Mouse (Mus musculus): ENCODE results near the gene Ttc16. TPM values are rescaled to one million over a fixed set of nuclear protein-coding genes. Genes with fewer than 3 reads are reported as not detected.

Gene Ttc16
- polyA plus RNA-seq (2014; fragmentation: Illumina TruSeq; extraction: RNeasy Lipid Tissue Mini Kit (QIAGEN cat#74804); ENCODE audit: low read depth, low replicate concordance) = 21.5 TPM

DNA sequence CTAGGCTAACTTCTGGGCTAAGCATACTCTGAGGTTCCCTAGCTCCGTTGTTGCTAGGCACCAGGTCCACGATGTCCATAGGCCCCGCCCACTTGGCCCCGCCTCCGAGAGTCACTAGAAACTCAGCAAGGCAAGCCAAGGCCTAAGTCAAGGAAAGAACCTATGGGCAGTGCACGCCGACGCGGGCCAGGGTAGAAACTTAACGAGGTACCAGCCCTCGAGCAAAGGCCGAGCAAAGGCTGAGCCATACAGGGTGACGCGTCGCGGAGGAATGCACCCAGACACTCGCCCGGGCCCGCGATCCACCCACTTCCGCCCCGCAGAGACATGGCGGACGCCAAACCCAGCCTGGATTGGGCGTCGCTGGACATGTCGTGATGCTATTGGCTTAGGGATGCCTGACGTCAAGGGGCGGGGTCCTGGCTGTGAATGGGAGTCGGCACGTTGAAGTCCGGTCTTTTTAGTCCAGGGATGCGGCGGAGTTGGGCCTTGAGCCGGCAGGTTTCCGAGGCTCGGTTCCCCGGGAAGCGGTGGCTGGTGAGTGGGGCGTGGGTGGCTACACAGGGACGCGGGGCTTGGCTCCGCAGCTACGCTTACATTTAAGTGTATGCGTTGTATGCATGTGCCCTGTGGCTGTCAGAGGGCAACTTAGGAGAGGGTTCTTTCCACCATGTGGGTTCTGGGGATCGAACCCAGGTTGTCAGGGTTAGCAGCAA is at the start of gene Ttc16, which contains the start of gene Ptrh1:
Ttc16 (minus strand) TSS at position 275 of the 716 bp plus-strand sequence.
Ptrh1 (plus strand) TSS at position 428 of the 716 bp plus-strand sequence.

DNA sequence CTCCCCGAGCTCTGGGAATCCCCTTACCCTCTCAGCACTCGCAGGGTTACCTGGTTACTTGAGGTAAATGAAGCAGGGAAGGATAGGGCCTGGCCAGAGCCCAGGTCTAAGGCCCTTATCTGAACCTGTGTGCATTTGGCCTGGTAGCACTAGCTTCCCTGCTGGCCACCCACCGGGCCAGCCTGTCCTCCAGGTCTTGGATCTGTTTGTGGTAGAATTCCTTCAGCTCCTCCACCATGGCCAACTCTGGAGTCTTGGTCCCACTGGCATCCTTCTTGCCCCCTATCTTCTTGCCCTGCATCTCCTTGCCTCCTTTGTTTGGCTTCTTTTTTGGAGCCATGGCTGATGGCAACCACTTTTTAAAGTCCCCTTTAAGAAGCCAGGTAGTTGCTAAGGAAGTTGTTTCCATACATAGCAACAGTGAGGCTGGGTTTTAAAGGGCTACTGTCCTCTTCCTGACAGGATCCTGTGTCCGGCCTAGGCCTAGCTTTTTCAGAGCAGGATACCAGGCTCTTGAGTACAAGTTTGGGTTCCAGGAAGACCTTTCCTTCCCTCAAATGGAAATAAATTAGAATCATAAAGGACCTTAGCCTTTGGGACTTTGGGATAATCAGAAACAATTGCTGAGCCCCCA is 8.7 kb upstream of the Ttc16 start, which contains the start of gene Cfap157:
Cfap157 (minus strand) TSS at position 381 of the 634 bp plus-strand sequence.

DNA sequence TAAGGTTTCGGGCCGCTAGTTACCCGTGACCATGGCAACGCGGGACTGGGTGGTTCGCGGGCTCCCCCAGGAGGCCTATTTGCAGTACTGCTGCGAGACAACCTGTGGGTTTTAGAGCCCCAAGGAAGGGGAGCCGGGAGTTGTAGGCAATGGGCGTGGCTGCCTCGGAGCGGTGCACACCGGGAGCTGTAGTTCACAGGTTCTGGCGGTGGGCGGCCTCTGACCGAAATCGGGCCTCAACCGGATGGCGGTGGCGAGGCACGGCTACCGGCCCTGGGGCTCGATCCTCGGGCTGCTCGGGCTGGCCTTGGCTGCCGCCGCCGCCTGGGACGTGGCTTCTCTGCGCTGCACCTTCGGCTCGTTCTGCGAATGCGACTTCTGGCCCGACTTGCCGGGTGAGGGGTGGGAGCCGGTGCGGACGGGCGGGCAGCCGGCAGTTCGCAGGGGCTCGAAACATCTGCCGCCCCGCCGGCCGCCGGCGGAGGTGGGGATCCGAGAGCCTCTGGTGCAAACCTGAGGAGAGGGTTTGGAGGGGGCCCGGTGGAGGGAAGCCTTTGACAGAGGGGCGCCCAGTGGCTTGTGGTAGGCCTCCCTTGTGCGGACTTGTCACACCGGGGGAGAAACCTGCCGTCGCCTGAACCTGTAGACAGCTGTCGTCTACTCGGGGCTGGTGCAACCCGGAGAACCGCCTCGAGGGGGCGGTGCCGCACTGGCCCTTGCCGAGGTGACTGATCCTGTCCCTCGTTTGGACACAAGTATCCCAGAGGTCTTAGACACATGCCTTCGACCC is 18.2 kb downstream of the Ttc16 start, which contains the start of gene Tor2a:
Tor2a (plus strand) TSS at position 179 of the 790 bp plus-strand sequence.

DNA sequence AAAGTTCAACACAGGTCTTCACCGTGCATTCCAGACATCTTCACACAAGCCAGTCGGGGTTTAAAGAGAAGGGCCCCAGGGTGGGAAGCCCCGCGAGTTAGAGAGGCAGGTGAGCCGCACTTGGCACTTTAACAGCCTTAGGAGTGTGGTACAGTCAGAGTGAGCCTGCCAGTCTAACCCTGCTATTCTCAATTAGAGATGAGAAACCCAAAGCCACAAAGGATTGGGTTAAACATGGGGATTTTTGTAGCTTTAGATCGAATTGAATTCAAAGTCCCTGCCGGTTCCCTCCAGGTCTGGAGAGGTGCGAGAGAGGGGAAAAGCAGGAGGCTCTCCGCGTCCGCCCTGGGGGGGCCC is 34.5 kb downstream of the Ttc16 start, which contains the start of gene 6330409D20Rik:
6330409D20Rik (minus strand) TSS at position 101 of the 357 bp plus-strand sequence.

DNA sequence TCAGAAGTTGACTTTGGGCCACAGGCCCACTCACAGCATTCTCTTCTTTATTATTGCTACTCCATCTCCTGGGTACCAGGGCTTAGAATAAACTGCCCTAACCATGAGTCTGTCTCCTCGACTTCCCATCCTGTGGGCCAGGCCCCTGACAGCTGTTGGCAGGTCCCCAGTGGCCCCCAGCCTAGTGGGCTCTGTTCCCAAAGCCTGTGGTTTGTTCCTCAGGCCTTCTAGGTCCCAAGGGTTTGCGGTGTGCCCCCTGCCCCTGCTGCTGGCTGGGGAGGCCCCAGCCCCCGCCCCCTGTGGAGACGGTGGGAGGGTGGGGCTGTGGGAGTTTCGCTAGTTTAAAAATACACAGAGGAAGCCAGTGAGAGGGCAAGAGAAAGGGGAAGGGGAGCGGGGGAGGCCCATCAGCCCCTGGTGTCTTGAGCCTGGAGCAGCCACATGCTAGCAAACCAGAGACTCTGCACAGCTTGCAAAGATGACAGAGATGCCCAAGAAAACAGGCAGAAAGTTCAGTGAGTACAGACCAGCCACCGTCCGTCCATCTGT is 54.7 kb downstream of the Ttc16 start, which contains the start of gene Sh2d3c:
Sh2d3c (plus strand) TSS at position 375 of the 549 bp plus-strand sequence.

DNA sequence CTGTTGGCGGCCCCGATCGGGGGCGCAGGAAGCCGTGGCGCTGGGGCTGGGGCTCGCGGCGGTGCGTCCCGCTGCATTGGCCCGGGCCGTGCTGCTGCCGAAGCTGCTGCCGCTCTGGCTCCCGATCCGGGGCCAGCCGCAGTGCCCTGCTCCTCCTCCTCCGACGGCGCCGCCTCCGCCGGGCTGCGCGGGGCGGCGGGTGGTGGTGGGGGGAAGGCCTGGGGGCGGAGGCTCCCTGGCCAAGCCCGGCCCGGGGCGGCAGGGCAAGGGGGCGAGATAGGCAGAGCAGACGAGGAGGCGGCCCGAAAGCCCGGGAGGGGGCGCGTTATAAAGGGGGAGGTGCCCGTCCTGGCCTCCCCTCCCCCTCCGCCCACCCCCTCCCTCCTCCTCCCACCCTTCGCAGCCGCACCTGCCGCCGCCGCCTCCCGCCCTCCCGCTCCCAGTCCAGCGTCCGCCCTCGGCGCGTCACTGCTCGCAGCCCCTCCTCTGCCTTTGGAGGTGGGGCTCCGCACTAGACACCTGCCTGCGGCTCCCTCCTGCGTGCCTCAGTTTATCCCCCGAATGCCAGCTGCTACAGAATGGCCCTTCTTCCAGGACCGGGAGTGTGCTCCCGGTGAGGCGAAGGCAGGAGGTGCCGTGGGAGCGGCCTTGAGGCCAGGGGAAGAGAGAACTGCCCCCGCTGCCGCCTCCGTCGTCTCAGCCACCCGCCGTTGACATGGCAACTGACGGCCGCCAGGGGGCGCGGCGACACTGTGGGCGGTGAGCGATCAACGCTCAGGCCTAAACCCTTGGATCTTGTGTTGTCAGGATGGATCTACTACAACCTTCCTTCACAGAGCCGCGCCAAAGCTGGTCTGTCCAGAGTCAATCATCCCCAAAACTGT is 62.3 kb downstream of the Ttc16 start, which contains the start of gene Cdk9:
Cdk9 (minus strand) TSS at position 143 of the 884 bp plus-strand sequence.

Other genes starting within 250 kb of the Ttc16 start
- 6.6 TPM for gene Fam102a, start 240.3 kb downstream of the Ttc16 start, polyA plus RNA-seq (2014; fragmentation: Illumina TruSeq; extraction: RNeasy Lipid Tissue Mini Kit (QIAGEN cat#74804); ENCODE audit: low read depth, low replicate concordance)
- 4.2 TPM for gene Dpm2, start 204.8 kb downstream of the Ttc16 start, polyA plus RNA-seq (2014; fragmentation: Illumina TruSeq; extraction: RNeasy Lipid Tissue Mini Kit (QIAGEN cat#74804); ENCODE audit: low read depth, low replicate concordance)
- 0.97 TPM for gene Pip5kl1, start 200.8 kb downstream of the Ttc16 start, polyA plus RNA-seq (2014; fragmentation: Illumina TruSeq; extraction: RNeasy Lipid Tissue Mini Kit (QIAGEN cat#74804); ENCODE audit: low read depth, low replicate concordance)
- gene 9430097D07Rik, start 199.9 kb downstream of the Ttc16 start, polyA plus RNA-seq (2014; fragmentation: Illumina TruSeq; extraction: RNeasy Lipid Tissue Mini Kit (QIAGEN cat#74804); ENCODE audit: low read depth, low replicate concordance) = 1.1 TPM
- 0.25 TPM for gene St6galnac4, start 188.5 kb downstream of the Ttc16 start, polyA plus RNA-seq (2014; fragmentation: Illumina TruSeq; extraction: RNeasy Lipid Tissue Mini Kit (QIAGEN cat#74804); ENCODE audit: low read depth, low replicate concordance)
- 2.9 TPM for gene St6galnac6, start 175.9 kb downstream of the Ttc16 start, polyA plus RNA-seq (2014; fragmentation: Illumina TruSeq; extraction: RNeasy Lipid Tissue Mini Kit (QIAGEN cat#74804); ENCODE audit: low read depth, low replicate concordance)
- 16.6 TPM for gene Ak1, start 153.9 kb downstream of the Ttc16 start, polyA plus RNA-seq (2014; fragmentation: Illumina TruSeq; extraction: RNeasy Lipid Tissue Mini Kit (QIAGEN cat#74804); ENCODE audit: low read depth, low replicate concordance)
- gene Eng, start 129.0 kb downstream of the Ttc16 start, polyA plus RNA-seq (2014; fragmentation: Illumina TruSeq; extraction: RNeasy Lipid Tissue Mini Kit (QIAGEN cat#74804); ENCODE audit: low read depth, low replicate concordance) = 0.27 TPM
- gene Fpgs, start 71.5 kb downstream of the Ttc16 start, polyA plus RNA-seq (2014; fragmentation: Illumina TruSeq; extraction: RNeasy Lipid Tissue Mini Kit (QIAGEN cat#74804); ENCODE audit: low read depth, low replicate concordance) = 1.3 TPM
- gene Cdk9, start 62.6 kb downstream of the Ttc16 start, polyA plus RNA-seq (2014; fragmentation: Illumina TruSeq; extraction: RNeasy Lipid Tissue Mini Kit (QIAGEN cat#74804); ENCODE audit: low read depth, low replicate concordance) = 35.7 TPM
- not detected for gene Sh2d3c, start 54.6 kb downstream of the Ttc16 start, polyA plus RNA-seq (2014; fragmentation: Illumina TruSeq; extraction: RNeasy Lipid Tissue Mini Kit (QIAGEN cat#74804); ENCODE audit: low read depth, low replicate concordance)
- not detected for gene 6330409D20Rik, start 34.6 kb downstream of the Ttc16 start, polyA plus RNA-seq (2014; fragmentation: Illumina TruSeq; extraction: RNeasy Lipid Tissue Mini Kit (QIAGEN cat#74804); ENCODE audit: low read depth, low replicate concordance)
- 0.64 TPM for gene Tor2a, start 18.4 kb downstream of the Ttc16 start, polyA plus RNA-seq (2014; fragmentation: Illumina TruSeq; extraction: RNeasy Lipid Tissue Mini Kit (QIAGEN cat#74804); ENCODE audit: low read depth, low replicate concordance)
- gene Ptrh1, start 153 bp upstream of the Ttc16 start, polyA plus RNA-seq (2014; fragmentation: Illumina TruSeq; extraction: RNeasy Lipid Tissue Mini Kit (QIAGEN cat#74804); ENCODE audit: low read depth, low replicate concordance) = 2.6 TPM
- 11.1 TPM for gene Cfap157, start 8.8 kb upstream of the Ttc16 start, polyA plus RNA-seq (2014; fragmentation: Illumina TruSeq; extraction: RNeasy Lipid Tissue Mini Kit (QIAGEN cat#74804); ENCODE audit: low read depth, low replicate concordance)
- 5.9 TPM for gene Stxbp1, start 71.6 kb upstream of the Ttc16 start, polyA plus RNA-seq (2014; fragmentation: Illumina TruSeq; extraction: RNeasy Lipid Tissue Mini Kit (QIAGEN cat#74804); ENCODE audit: low read depth, low replicate concordance)
- 0.07 TPM for gene Fam129b, start 100.5 kb upstream of the Ttc16 start, polyA plus RNA-seq (2014; fragmentation: Illumina TruSeq; extraction: RNeasy Lipid Tissue Mini Kit (QIAGEN cat#74804); ENCODE audit: low read depth, low replicate concordance)
- gene Rpl12, start 185.9 kb upstream of the Ttc16 start, polyA plus RNA-seq (2014; fragmentation: Illumina TruSeq; extraction: RNeasy Lipid Tissue Mini Kit (QIAGEN cat#74804); ENCODE audit: low read depth, low replicate concordance) = 117 TPM
- 1.7 TPM for gene Lrsam1, start 186.0 kb upstream of the Ttc16 start, polyA plus RNA-seq (2014; fragmentation: Illumina TruSeq; extraction: RNeasy Lipid Tissue Mini Kit (QIAGEN cat#74804); ENCODE audit: low read depth, low replicate concordance)
- 0.25 TPM for gene Slc2a8, start 206.4 kb upstream of the Ttc16 start, polyA plus RNA-seq (2014; fragmentation: Illumina TruSeq; extraction: RNeasy Lipid Tissue Mini Kit (QIAGEN cat#74804); ENCODE audit: low read depth, low replicate concordance)

All from testis, adult 10 weeks (tissue).